Mouse (Mus musculus): Measurements from ENCODE around the gene Mlst8. TPM values are rescaled to one million over a fixed set of nuclear protein-coding genes. Genes with fewer than 3 reads are reported as not detected.

The Mlst8 gene
- polyA plus RNA-seq, 1 experiment from 2014 or later = 24.2 TPM

GRCm38 (mm10) chr17:24476022-24476776, 2.7 kb downstream of the Mlst8 start:
- Histone ChIP-seq H3K27me3 (ENCODE audit: insufficient read depth, low read length) (no peaks in the 10 kb centered on the region), H3K27ac (no peak overlapping the region), H3K4me2 (ENCODE audit: low read length) (no peak overlapping the region), H3K9me3 (replicated peaks; ENCODE audit: low read length) (no peaks in the 10 kb centered on the region), H3K4me1 (replicated peaks; ENCODE audit: insufficient read depth, low read length) (peaks cover 27% of the 10 kb centered on the region), H3K4me3 (replicated peaks; ENCODE audit: low read depth, low read length) (no peak overlapping the region), H3K9ac (ENCODE audit: low read depth, low read length) (no peak overlapping the region), H3K36me3 (ENCODE audit: insufficient read depth, low read length) (peaks cover 29% of the 10 kb centered on the region)
- WGBS = 90% methylated on average over 10 of the region's 10 CpGs
- DNase-seq (ENCODE audit: low spot score) (no peak), ATAC-seq (replicated peaks; ENCODE audit: low FRiP score, low read depth) (no peak)
- no peak for TF ChIP-seq CTCF (IDR thresholded peaks at IDR 0.05; ENCODE audit: low read depth)

GRCm38 (mm10) chr17:24475586-24475985, 3.3 kb downstream of the Mlst8 start:
- Histone ChIP-seq H3K36me3 (ENCODE audit: insufficient read depth, low read length) (peaks cover 29% of the 10 kb centered on the region), H3K4me3 (replicated peaks; ENCODE audit: low read depth, low read length) (no peak overlapping the region), H3K4me2 (ENCODE audit: low read length) (no peak overlapping the region), H3K4me1 (replicated peaks; ENCODE audit: insufficient read depth, low read length) (peaks cover 31% of the 10 kb centered on the region), H3K27me3 (ENCODE audit: insufficient read depth, low read length) (no peaks in the 10 kb centered on the region), H3K9me3 (replicated peaks; ENCODE audit: low read length) (no peaks in the 10 kb centered on the region), H3K27ac (no peak overlapping the region), H3K9ac (ENCODE audit: low read depth, low read length) (no peak overlapping the region)
- no peak for DNase-seq (ENCODE audit: low spot score)
- no peak for ATAC-seq (replicated peaks; ENCODE audit: low FRiP score, low read depth)
- no peak for TF ChIP-seq CTCF (IDR thresholded peaks at IDR 0.05; ENCODE audit: low read depth)
- 94% methylated on average over 6 of the region's 6 CpGs for WGBS

DNA sequence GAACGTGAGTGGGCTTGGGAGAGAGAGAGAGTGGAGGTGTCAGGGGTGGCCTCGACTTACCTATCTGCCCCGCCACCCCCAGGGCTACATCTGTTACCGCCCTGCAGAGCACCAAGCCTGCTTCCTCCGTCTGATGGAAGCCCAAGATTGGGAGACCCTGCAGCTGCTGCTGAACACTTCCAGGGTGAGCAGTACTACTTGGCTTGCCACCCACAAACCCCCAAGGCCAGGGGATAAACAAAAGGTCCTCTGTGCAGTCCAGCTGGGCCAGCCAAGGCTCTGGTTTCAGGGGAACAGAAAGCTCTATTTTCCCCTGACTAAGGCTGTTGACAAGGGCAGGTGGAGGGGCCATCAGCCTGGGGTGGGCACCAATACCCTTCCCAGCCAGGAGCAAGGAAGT, 4.3 kb downstream of the Mlst8 start:
- WGBS = 77% methylated on average over 5 of the region's 5 CpGs
- no peak overlapping the region for H3K27ac ChIP-seq
- DNase-seq (ENCODE audit: low spot score) (no peak), ATAC-seq (replicated peaks; ENCODE audit: low FRiP score, low read depth) (no peak)
- H3K9ac ChIP-seq (ENCODE audit: low read depth, low read length) = no peak overlapping the region
- H3K36me3 ChIP-seq (ENCODE audit: insufficient read depth, low read length) = peaks cover 29% of the 10 kb centered on the region
- no peak for TF ChIP-seq CTCF (IDR thresholded peaks at IDR 0.05; ENCODE audit: low read depth)
- H3K27me3 ChIP-seq (ENCODE audit: insufficient read depth, low read length) = no peaks in the 10 kb centered on the region
- H3K4me2 ChIP-seq (ENCODE audit: low read length) = no peak overlapping the region
- peaks cover 31% of the 10 kb centered on the region for H3K4me1 ChIP-seq (replicated peaks; ENCODE audit: insufficient read depth, low read length)
- H3K4me3 ChIP-seq (replicated peaks; ENCODE audit: low read depth, low read length) = no peak overlapping the region
- no peaks in the 10 kb centered on the region for H3K9me3 ChIP-seq (replicated peaks; ENCODE audit: low read length)

- no peak within 1 kb of the TSS for H3K4me3 ChIP-seq (replicated peaks; ENCODE audit: low read depth, low read length)
- H3K9ac ChIP-seq (ENCODE audit: low read depth, low read length) = no peak within 1 kb of the TSS
- H3K9me3 ChIP-seq (replicated peaks; ENCODE audit: low read length) = no peaks in the 10 kb centered on the region
- H3K27me3 ChIP-seq (ENCODE audit: insufficient read depth, low read length) = no peaks in the 10 kb centered on the region
- 0 out of 2 replicates have a peak within 1 kb of the TSS, but pooled peaks have one; percentile 95 for H3K4me2 ChIP-seq (ENCODE audit: low read length)
- peaks cover 31% of the 10 kb centered on the region for H3K4me1 ChIP-seq (replicated peaks; ENCODE audit: insufficient read depth, low read length)
- 55% methylated on average over 6 of the region's 6 CpGs for WGBS
- peak within 1 kb of the TSS; percentile 68 for H3K27ac ChIP-seq
- no peak for ATAC-seq (replicated peaks; ENCODE audit: low FRiP score, low read depth)
- no peak for TF ChIP-seq CTCF (IDR thresholded peaks at IDR 0.05; ENCODE audit: low read depth)
- peaks cover 29% of the 10 kb centered on the region for H3K36me3 ChIP-seq (ENCODE audit: insufficient read depth, low read length)
- DNase-seq (ENCODE audit: low spot score) = peak; percentile 73
Observed at GRCm38 (mm10) chr17:24473612-24474275, 5.1 kb downstream of the Mlst8 start, which contains the start of gene Bricd5. Bricd5 (plus strand) TSS chr17:24473884.

DNA sequence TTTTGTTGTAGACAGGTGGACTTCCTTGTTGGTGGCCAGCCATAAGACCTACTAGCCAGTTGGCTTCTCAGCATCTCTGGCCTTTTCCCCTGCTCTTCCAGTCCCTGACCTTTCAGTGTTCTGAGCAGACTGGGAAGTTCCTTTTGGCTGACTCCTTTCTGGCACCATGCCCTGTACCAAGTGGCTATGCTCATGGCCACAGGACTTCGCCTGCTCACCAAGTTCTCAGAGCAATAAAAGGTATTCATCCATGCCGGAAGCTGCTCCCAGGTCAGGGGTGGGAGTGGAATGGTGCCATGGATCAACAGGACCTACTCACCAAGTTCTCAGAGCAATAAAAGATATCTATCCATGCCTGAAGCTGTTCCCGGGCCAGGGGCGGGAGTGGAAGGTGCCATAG, 6.4 kb downstream of the Mlst8 start:
- Histone ChIP-seq H3K27ac (peak overlapping the region; percentile 68), H3K27me3 (ENCODE audit: insufficient read depth, low read length) (no peaks in the 10 kb centered on the region), H3K9ac (ENCODE audit: low read depth, low read length) (no peak overlapping the region), H3K4me1 (replicated peaks; ENCODE audit: insufficient read depth, low read length) (peaks cover 24% of the 10 kb centered on the region), H3K9me3 (replicated peaks; ENCODE audit: low read length) (no peaks in the 10 kb centered on the region), H3K4me3 (replicated peaks; ENCODE audit: low read depth, low read length) (no peak overlapping the region), H3K4me2 (ENCODE audit: low read length) (peak overlapping the region; percentile 95), H3K36me3 (ENCODE audit: insufficient read depth, low read length) (peaks cover 29% of the 10 kb centered on the region)
- TF ChIP-seq CTCF (IDR thresholded peaks at IDR 0.05; ENCODE audit: low read depth) = no peak
- ATAC-seq (replicated peaks; ENCODE audit: low FRiP score, low read depth) = peak; percentile 47
- WGBS = 30% methylated on average over 4 of the region's 4 CpGs
- DNase-seq (ENCODE audit: low spot score) = peak; percentile 89

- peaks cover 24% of the 10 kb centered on the region for H3K4me1 ChIP-seq (replicated peaks; ENCODE audit: insufficient read depth, low read length)
- ATAC-seq (replicated peaks; ENCODE audit: low FRiP score, low read depth) (peak; percentile 15; the same call in 1 of the 2 replicates), DNase-seq (ENCODE audit: low spot score) (peak; percentile 8)
- H3K27me3 ChIP-seq (ENCODE audit: insufficient read depth, low read length) = no peaks in the 10 kb centered on the region
- peaks cover 16% of the 10 kb centered on the region for H3K36me3 ChIP-seq (ENCODE audit: insufficient read depth, low read length)
- under 1% methylated on average over 66 of the region's 68 CpGs for WGBS
- H3K4me2 ChIP-seq (ENCODE audit: low read length) = peak overlapping the region; percentile 95
- H3K9ac ChIP-seq (ENCODE audit: low read depth, low read length) = peak overlapping the region; percentile 82
- no peak for TF ChIP-seq CTCF (IDR thresholded peaks at IDR 0.05; ENCODE audit: low read depth)
- H3K4me3 ChIP-seq (replicated peaks; ENCODE audit: low read depth, low read length) = peak overlapping the region; percentile 70
- H3K9me3 ChIP-seq (replicated peaks; ENCODE audit: low read length) = no peaks in the 10 kb centered on the region
- peak overlapping the region; percentile 81 for H3K27ac ChIP-seq
Observed at GRCm38 (mm10) chr17:24470701-24471527, 8.0 kb downstream of the Mlst8 start.

Data from kidney, postnatal 0 days (tissue).